Mouse (Mus musculus) heart, postnatal 25 days (tissue): ENCODE results near the gene Cyp17a1. TPM values are rescaled to one million over a fixed set of nuclear protein-coding genes. Genes with fewer than 3 reads are reported as not detected.
A peak's percentile ranks its signal among the peaks of the same experiment; 100 is the strongest.

Source experiments
- DNase-seq: peaks from one replicate; pipeline ENCODE4 v3.0.0; 2022; ENCODE audit warnings: low spot score
- intact Hi-C: fragments of 180-260 bp; cut with DNase I; formaldehyde crosslinking; loops from one replicate; pipeline ENCODE4 v1.15.1; 2025
- total RNA-seq, 2 experiments: library from RNA; stranded (reverse); gene quantifications; 2 replicates each; pipeline ENCODE4 v1.2.3; 2021

Cyp17a1 gene
- total RNA-seq, 2 experiments from 2014 or later: not detected

DNA sequence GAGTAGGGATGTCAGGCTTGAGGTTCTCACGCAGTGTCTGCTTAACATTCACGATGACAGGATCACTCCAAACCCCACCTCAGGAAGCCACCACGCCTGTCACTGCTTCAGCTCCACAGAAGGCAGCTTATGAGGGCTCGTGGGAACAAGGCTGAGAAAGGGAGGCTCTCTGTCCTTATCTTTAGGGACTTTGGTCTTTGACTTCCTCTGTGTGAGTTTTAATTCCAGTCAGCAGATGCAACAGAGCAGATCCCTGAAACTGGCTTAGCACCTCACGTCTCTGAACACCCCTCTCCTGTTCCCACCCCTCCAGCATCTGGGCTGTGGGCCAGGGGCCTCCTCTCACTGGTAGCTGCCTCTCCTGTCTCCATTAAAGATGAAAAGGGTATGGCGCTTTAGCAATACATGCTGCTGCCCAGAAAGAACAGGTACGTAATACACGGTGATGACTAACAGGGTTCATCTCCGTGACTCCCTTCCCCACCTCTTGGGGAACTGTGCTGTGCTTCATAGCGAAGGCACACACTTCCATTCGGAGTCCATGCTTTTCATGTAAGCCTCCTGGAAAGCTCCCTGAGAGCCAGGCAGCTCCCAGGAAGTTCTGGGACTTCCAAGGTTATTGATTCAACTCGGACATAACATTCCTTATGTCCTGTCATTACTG lies 6.9 kb upstream of the Cyp17a1 start:
- intact Hi-C loops: loop anchor here (10.0 kb wide), 1 partner anchor 315 kb away; no protein-coding TSS in a partner anchor

DNA sequence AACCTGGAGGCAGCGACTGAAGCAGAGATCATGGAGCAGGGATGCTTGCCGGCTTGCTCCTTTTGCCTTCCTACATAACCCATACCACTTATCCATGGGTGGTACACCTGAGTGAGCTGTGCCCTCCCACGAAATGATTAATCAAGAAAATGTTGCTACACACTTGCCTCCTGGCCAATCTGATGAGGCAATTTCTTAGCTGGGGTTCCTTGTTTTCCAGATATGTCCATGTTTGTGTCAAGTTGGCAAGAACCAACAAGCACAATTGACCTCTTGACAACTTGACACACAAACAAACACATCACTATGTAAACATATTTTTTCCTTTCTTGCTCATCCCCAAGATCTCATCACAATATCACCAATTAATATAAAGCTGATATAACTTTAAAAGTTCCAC lies 2.7 kb upstream of the Cyp17a1 start:
- intact Hi-C loops: loop anchor here (10.0 kb wide), 1 partner anchor 319 kb away; no protein-coding TSS in a partner anchor
- no peak for DNase-seq

More for the DNA sequence above, 6.9 kb upstream of the Cyp17a1 start:
- DNase-seq: no peak

DNA sequence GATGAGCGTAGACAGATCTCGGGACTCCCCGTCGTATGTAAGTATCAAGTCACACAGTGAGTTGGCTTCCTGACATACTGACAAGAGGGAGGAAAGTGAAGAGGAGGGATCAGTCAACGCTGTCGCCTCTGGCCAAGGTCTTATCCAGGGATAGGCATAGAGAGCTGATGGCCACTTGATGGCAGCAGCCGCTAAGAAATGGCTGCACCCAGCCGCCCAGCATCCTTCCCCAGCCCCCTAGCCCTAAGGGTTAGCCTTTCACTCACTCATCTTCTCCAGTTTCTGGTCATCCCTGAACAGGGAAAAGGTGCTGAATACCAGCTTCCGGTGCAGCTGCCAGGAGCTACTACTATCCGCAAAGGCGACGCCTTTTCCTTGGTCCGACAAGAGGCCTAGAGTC lies 2.3 kb downstream of the Cyp17a1 start:
- intact Hi-C loops: loop anchor here (1.0 to 10.0 kb wide), 3 partner anchors 70 to 324 kb away; no protein-coding TSS in a partner anchor
- DNase-seq: no peak

DNA sequence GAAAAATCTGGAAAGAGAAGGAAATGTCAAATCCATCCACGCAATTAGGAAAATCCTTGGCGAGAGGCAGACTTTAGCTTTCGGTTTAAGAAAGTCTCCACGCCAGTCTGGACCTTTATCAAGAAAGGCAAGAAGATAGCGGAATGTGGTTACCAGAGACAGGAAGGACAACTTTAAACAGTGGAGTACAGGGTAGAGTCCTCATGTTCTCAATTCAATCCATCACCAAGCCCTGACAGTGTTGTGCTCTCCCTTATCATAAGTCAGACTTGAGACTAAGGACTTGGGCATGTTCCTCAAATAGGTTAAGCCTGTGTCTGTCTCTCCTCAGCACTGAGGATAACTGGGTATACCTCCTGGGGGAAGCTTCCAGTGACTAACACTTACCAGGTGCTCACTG lies 3.2 kb downstream of the Cyp17a1 start:
- no peak for DNase-seq
- intact Hi-C loops: loop anchor here (1.0 to 10.0 kb wide), 3 partner anchors 70 to 325 kb away; no protein-coding TSS in a partner anchor

DNA sequence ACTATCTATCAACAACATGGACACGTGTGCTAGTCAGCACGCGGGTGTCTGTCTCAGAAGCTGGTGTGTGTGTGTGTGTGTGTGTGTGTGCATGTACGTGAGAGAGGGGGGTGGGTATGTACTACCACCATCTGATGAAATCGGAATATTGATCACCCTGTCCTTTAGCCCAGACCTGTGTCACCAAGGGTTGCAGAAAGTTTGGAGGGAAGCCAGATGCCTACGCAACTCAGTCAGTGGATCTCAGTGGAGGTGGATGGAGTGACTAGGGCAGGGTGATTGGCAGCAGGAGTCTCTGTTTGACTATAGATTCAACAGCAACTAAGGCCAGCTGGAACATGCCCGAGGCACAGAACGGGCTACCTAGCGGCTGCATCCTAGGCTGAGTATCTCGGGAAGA lies 4.7 kb downstream of the Cyp17a1 start:
- no peak for DNase-seq
- intact Hi-C loops: no loop called here

DNA sequence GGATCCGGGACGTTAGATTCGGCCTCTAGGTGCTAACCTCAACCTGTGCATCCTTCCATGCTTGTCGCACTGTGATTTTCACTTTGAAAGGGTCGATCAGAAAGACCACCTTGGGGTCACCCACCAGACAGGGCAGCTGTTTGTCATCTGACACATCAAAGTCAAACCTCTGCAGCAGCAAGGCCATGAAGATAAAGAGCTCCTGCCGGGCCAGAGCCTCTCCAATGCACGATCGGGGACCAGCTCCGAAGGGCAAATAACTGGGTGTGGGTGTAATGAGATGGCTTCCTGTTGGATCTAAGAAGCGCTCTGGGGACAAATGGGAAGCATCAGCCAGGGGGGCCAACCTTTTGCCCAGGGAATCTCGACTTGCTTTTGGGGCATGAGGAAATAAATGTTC lies 5.7 kb downstream of the Cyp17a1 start:
- DNase-seq: no peak
- intact Hi-C loops: no loop called here

DNA sequence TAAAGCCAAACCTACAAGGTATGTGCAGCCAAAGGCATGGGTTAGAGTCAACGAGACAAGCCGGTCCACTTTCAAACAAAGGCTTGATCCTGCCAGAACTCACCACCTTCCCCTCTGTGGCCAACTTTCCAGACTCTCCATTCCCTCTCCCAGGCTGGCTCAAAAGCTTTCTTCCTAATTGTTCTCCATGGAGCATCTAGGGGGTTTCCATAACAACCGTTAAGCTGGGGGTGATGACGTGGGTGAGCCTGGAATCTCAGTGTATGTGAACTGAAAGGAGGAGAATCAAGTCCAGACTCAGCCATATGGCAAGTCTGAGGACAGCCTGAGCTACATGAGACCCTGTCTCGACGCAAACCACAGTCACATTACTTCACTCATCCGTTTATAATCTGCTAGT lies 7.5 kb downstream of the Cyp17a1 start:
- intact Hi-C loops: no loop called here

DNA sequence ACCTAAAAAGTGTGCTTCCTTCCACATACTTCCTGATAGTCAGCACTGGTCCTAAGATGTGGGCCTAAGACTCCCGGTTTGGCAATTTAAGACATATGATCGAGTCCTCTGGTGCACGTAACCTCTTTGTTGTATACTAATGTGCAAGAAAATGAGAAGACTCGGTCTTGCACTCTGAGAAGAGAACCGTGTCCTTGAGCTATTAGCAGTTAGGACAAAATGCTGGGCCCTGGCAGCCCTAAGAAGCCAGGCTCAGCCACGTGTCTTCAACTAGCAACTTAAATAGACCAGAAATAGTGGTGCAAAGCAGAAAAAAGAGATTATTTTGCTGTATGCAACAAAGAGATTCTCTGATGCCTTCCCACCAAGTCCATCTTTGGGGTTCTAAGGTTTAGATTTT lies 10.2 kb downstream of the Cyp17a1 start:
- intact Hi-C loops: no loop called here
- no peak for DNase-seq

More for the DNA sequence above, 7.5 kb downstream of the Cyp17a1 start:
- no peak for DNase-seq

DNA sequence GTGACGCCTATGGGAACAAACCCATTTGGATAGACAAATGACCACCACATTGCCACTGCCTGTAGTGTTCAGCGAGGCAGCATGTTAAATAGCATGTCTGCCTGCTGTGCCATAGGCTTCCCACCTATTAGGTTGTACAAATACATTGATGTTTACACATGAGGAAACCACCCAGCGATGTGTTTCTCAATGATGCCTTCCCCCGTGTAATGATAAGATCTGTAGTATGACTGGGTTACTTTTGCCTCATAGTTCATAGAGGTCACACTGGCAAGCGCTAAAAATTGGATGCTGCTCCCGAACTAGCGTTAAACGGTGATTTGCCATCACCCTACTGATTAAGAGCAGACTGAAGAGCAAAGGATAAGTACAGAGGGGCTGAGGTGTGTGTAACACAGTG lies 10.8 kb downstream of the Cyp17a1 start:
- no peak for DNase-seq
- intact Hi-C loops: no loop called here

DNA sequence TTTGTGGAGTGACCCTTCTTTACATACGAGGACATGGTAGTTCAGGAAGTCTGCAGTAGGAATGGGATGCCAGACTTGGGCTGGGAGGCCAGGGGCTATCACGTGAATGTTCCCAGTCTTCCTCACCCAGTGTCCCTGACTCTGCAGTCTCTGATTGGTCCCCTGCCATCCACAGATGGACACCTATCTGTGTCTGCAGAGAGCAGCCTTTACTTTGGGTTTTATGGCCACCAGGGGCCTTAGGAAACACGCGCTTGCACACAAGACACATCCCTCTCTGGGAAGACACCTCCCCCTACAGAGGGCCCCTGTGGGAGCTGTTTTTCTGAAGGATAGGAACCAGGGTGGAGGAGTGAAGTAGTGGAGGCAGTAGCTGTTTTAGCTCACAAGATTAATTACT lies 11.5 kb downstream of the Cyp17a1 start:
- intact Hi-C loops: no loop called here
- DNase-seq: no peak

DNA sequence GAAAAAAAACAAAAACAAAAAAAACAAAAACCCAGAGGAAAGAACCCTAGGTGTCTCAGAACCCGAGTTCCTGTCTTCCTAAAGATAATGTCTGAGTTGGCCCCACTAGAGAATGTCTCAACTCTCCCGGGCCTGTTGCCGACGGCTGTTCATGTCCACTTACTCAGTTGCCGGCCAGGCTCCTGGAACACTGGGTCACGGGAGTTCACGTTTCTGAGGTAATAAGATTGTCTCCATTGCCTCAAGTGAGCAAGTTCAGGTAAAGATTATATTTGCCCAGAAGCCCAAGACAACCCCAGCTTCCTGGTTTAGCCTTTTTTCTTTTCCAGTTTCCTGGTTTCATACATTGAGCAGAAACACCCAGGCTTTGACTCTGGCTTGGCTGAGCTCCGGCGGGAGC lies 14.1 kb downstream of the Cyp17a1 start:
- intact Hi-C loops: loop anchor here (5.0 kb wide), 1 partner anchor 72 kb away; no protein-coding TSS in a partner anchor
- DNase-seq: no peak

DNA sequence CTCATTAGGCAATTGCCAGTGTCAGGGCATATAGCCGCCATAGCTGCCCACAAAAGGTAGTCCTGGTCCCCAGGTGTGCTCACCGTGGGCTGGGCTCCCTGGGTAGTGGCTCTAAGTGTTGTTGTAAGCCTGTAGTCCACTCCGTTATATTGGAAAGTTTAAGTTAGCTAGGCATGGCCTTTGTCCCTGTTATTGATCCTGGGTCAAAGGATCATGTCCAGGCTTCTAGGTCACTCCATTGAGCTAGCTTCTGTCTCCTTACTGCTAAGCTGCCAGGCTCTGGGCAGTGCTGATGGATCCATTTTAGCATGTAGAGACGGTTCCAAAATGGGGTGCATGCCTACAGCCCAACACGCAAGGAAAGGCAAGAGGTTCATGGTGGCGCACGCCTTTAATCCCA lies 14.6 kb downstream of the Cyp17a1 start:
- intact Hi-C loops: loop anchor here (5.0 kb wide), 1 partner anchor 71 kb away; no protein-coding TSS in a partner anchor
- no peak for DNase-seq

DNA sequence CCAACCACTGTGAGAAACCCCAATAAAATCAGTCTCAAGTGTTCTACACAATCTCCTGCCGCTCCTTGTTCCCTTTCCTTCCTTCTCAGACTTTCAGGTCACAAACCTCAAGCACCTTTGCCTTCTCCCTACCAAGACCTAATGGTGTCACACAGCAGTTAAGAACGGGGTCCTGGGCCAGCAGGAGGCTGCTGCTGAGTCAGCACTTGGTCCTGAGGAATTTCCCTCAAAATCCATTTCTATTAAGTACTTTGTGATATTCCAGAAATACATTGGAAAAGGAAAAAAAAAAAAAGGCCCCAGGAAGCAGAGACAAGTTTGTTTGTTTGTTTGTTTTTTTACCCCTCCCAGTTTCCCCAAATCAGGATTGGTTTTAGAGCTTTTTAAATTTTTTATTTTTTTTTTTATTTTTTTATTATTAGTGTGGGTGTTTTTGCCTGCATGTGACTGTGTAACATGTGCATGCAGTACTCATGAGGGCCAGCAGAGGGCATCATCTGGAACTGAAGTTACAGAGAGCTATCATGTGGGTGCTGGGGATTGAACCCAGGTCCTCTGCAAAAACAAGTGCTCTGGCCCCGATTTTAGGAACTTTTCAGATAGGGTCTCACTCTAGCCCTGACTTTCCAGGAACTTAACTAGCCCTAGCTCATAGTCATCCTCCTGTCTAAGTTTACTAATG lies 15.5 kb downstream of the Cyp17a1 start:
- intact Hi-C loops: loop anchor here (5.0 kb wide), 1 partner anchor 70 kb away; no protein-coding TSS in a partner anchor
- DNase-seq: no peak

DNA sequence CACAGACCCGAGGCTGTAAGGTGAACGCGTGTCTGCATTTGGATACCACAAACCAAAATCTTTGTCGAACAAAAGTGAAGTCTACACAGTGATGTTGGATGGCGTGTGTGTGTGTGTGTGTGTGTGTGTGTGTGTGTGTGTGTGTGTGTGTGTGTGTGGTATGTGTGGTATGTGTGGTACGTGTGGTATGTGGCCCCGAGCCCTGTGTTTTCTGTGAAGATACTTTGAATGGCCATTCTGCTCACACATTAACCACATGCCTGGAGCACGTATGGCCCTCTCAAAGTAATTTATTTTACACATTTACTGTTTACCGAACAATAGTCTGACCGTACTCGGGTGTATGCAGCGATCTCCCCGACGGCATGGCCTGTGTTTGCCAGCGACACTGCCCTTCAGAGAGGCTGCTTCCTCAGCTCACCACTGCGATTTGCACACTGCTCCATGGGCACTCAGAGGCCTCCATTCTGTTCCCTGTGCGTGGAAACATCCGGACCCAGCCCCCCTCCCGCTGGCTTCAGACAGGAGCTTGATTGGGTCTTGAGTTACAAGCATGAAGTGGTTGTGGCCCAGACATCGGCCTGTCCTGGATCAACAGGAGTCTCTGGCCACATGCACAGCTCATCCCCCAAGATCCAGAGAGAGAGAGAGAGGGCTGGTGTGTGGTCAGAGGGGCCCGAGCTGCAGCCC lies 16.7 kb downstream of the Cyp17a1 start:
- intact Hi-C loops: loop anchor here (5.0 kb wide), 1 partner anchor 69 kb away; no protein-coding TSS in a partner anchor
- no peak for DNase-seq

DNA sequence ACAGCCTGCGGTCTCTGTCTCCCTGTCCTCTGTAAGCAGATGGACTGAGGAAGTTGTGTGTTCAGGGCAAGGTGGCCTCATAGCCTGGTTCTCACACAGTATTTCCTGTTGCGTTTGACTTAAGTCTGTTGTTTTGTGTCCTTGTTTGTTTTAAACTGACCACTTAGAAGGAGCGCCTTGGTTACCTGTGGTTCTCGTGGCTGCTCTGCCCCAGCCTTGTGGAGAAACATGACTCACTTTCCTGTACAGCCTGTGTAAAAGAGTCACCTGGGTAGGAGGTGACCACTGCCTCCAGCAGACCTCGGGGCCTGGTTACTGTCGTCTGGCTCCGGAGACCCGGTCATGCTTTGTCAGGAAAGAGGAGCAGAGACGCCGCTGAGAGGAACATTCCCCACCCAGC lies 17.3 kb downstream of the Cyp17a1 start:
- intact Hi-C loops: loop anchor here (5.0 kb wide), 1 partner anchor 68 kb away; no protein-coding TSS in a partner anchor
- no peak for DNase-seq

DNA sequence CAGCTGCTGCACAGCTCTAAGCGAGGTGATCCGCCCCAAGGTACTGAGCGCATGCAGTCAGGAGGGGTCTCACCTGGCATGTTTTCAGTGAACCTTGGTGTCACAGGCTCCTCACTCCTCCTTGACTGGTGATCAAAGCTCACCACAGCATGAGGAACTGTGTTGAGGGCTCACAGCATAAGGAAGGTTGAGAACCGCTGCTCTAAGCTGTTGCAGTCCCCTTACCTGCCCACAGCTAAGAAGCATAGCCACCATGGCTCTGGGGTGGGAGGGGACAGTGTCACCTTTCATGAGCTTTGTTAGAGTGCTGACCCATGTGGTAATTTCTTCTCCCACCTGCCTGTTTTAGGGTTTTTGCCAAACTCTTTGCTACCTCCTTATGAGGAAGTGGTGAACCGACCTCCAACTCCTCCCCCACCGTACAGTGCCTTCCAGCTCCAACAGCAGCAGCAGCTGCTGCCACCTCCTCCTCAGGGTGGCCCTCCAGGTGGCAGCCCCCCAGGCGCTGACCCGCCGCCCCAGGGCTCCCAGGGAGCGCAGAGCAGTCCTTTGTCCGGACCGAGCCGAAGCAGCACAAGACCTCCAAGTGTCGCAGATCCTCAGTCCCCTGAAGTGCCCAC lies 19.2 kb downstream of the Cyp17a1 start:
- intact Hi-C loops: no loop called here
- DNase-seq: no peak

DNA sequence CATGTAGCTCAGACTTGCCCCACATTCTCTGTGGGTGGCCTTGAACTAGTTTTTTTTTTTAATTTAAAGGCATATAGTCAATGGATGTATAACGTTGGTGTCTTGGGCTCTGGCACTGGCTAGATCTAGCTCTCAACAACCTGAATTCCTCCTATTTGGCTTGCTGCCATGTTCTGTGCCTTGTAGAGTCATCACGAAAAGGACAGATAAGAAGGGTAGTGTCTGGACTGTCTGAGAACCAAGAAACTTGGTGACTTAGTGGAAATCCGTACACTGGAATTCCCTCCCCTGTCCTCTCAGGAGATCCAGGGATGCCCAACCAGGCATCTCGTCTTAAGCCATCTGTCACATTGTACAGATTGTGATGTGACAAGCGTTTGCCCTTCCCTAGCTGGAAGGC lies 19.8 kb downstream of the Cyp17a1 start:
- intact Hi-C loops: no loop called here

DNA sequence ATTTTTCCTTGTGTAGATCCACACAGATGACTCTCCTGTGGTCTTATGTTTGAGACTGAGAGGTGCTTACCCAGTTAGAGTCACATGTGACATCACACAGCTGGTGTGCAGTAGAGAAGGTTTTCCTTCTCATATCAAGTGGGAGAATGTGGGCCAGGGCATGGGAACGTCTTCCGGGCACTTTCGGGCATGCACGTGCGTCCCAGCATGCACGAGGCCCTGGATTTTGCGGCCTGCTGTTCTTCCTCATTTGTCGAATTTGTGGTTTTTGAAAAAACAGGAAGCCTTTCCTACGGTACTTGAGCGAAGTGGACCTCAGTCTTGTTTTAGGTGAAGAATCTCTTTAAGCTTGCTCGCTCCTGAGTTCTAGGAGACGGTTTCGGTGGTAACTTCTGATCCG lies 24.4 kb downstream of the Cyp17a1 start:
- DNase-seq: no peak

More for the DNA sequence above, 19.8 kb downstream of the Cyp17a1 start:
- no peak for DNase-seq

DNA sequence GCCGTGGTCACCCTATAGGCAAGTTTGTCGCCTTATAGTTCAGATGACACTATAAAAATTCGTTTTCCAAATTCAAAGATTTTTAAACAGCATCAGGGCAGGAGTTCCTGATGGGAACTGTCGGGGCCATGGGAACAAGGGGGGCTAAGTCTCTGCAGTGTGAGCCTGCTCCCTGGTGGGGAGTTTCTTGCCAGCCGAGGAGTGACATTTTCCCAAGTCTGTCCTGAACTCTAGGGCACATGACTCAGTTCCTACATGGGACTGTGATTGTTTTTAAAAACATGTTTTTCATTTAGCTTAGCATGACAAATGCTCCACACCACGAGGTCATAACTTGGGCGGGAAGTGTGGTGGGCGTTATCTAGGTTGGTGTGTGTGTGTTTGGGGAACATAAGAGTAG lies 25.1 kb downstream of the Cyp17a1 start:
- no peak for DNase-seq
- intact Hi-C loops: loop anchor here (2.0 kb wide), 1 partner anchor 41 kb away; no protein-coding TSS in a partner anchor

More for the DNA sequence above, 24.4 kb downstream of the Cyp17a1 start:
- intact Hi-C loops: loop anchor here (2.0 kb wide), 1 partner anchor 42 kb away; no protein-coding TSS in a partner anchor

DNA sequence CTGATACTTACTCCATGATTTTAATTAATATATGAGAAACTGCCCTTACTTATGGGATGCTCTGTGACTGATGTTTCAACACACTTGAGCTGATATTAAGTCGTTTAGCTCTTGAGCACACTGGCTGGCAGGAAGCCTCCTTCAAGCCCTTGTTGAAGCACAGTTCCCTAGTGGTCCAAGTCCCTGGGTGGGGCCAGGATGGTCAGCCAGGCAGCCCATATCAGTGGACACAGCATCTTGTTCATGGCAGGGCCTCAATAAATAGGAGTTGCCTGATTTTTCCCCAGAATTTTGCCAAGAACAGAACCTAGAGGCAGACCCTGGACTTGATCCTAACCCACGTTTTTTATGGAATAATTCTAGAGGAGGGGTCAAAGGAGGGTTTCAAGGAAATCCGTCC lies 25.7 kb downstream of the Cyp17a1 start:
- peak; percentile 61 for DNase-seq
- intact Hi-C loops: no loop called here
